Mouse (Mus musculus): ENCODE data around the gene Hist1h2ae. TPM values are rescaled to one million over a fixed set of nuclear protein-coding genes. Genes with fewer than 3 reads are reported as not detected.
"Not testable (repeated sequence)": the region's sequence is repeated elsewhere in the genome, so short reads cannot be mapped to it uniquely, and the experiment has no call there.

Gene Hist1h2ae
- total RNA-seq, 2 experiments from 2014 or later: 0.54 to 2.5 TPM

GRCm38 (mm10) chr13:23562699-23563462, 8.1 kb downstream of the Hist1h2ae start:
- DNase-seq: no peak

GRCm38 (mm10) chr13:23561883-23562659, 8.9 kb downstream of the Hist1h2ae start, which contains the start of gene Hist1h3e:
TSS of gene Hist1h3e (minus strand) at chr13:23562369.
- peak; percentile 89 for DNase-seq

- not testable (repeated sequence) for DNase-seq
Measured at GRCm38 (mm10) chr13:23561531-23561882, 9.5 kb downstream of the Hist1h2ae start.

- not testable (repeated sequence) for DNase-seq
Measured at GRCm38 (mm10) chr13:23560699-23561098, 10.3 kb downstream of the Hist1h2ae start.

GRCm38 (mm10) chr13:23556906-23557305, 14.1 kb downstream of the Hist1h2ae start:
- DNase-seq: no peak

GRCm38 (mm10) chr13:23555839-23556416, 15.1 kb downstream of the Hist1h2ae start:
- peak; percentile 62 for DNase-seq

GRCm38 (mm10) chr13:23554925-23555838, 15.8 kb downstream of the Hist1h2ae start:
- DNase-seq: peak; percentile 58

GRCm38 (mm10) chr13:23554393-23554792, 16.6 kb downstream of the Hist1h2ae start:
- no peak for DNase-seq

- DNase-seq: no peak
Measured at GRCm38 (mm10) chr13:23552962-23553361, 18.1 kb downstream of the Hist1h2ae start, which contains the start of gene Hist1h1d. TSS of gene Hist1h1d (plus strand) at chr13:23553262.

GRCm38 (mm10) chr13:23551931-23552914, 18.8 kb downstream of the Hist1h2ae start:
- no peak for DNase-seq

- peak; percentile 62 for DNase-seq
Measured at GRCm38 (mm10) chr13:23551146-23551834, 19.7 kb downstream of the Hist1h2ae start, which contains the start of gene Hist1h4f. TSS of gene Hist1h4f (minus strand) at chr13:23551648.

- no peak for DNase-seq
Measured at GRCm38 (mm10) chr13:23550761-23551145, 20.3 kb downstream of the Hist1h2ae start.

- no peak for DNase-seq
Measured at GRCm38 (mm10) chr13:23546694-23547093, 24.3 kb downstream of the Hist1h2ae start.

GRCm38 (mm10) chr13:23544787-23545120, 26.3 kb downstream of the Hist1h2ae start:
- not testable (repeated sequence) for DNase-seq

GRCm38 (mm10) chr13:23543965-23544786, 26.8 kb downstream of the Hist1h2ae start, which contains the start of gene Hist1h3f:
TSS of gene Hist1h3f (plus strand) at chr13:23544052.
- DNase-seq: peak; percentile 62

GRCm38 (mm10) chr13:23542999-23543607, 27.9 kb downstream of the Hist1h2ae start, which contains the start of gene Hist1h2bh:
TSS of gene Hist1h2bh (minus strand) at chr13:23543392.
- DNase-seq: peak; percentile 61

GRCm38 (mm10) chr13:23542225-23542980, 28.6 kb downstream of the Hist1h2ae start:
- not testable (repeated sequence) for DNase-seq
